Mouse (Mus musculus) CD4-positive helper T cell, adult 2 months (primary cell): ENCODE measurements around the gene 1700029H14Rik.

Experiments used
- DNase-seq: peaks from one replicate; pipeline ENCODE4 v3.0.0-alpha.2; 2012; ENCODE audit warnings: low read depth, missing footprints, low spot score

Gene 1700029H14Rik

DNA sequence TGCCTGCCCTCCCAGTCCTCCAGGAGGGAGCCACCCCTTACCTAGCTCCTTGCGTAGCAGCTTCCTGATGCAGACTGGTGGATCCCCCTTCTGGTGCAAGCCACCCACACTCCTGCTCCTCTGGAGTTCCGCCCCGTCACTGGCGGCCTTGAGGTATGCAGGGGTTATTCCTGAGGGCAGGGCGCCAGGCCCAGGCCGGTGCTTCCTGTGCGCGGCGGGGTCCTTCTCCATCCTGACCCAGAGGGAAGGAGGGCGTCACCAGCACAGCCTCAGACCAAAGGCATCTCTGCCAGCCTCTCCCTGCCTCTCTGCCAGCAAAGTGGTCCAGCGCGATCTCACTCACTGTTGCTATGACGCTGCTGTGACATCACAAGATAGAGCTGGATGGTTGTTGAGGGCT is at the start of gene 1700029H14Rik:
Gene 1700029H14Rik (minus strand): TSS at position 344 of the 400 bp plus-strand sequence.
- DNase-seq, result no peak

DNA sequence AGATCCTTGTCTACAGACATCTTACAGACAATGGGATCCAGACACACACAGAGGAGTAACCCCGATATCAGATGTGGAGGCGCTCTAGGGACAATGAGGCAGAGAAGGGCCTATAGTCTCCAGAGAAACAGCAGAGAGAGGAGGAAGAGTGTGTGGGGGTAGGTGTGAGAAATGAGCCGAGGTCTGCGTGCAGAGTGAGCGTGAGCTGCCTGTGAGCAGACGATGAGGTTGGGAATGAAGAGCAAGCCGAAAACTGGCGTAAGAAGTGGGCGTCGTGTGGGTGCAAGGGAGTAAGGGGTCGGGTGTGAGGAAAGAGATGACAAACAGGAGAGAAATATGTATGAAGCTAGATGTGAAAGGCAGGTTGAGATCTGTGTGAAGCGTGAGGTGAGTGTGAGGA is 49.4 kb upstream of the 1700029H14Rik start:
- no peak for DNase-seq

DNA sequence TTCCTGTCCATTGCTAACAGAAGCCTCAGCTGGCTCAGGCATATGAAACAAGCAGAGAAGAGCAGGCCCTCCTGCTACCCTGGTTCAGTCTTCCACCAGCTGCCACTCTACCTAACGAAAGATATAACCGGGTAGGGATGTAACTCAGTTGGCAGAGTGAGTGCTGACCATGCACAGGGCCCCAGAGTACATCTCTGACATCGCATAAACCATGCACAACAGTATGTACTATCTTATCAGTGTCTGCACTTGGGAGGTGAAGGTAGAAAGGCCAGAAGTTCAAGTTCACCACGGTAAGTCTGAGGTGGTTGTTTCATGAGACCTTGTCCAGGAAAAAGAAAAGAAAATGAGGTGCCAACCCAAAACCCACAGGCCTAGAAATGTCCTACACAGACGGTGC is 47.7 kb upstream of the 1700029H14Rik start:
- no peak for DNase-seq

DNA sequence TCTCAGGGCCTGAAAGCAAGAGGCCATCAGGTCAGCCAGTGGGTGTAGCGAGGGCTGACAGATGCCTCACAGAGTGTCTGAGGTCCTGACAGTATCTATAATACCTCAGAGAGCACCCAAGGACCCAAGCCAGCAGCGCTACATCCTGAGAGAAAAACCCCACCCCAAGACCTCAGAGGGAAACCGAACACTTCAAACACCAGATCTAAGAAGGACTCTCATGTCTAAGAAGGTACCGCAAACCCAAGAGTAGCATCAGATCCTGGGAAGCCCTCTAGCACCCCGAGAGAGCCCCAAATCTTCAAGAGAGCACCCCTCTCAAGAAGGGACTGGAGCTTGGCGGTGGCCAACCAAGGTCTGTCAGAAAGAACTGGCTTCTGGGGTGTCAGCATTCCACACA is 46.7 kb upstream of the 1700029H14Rik start:
- DNase-seq, result peak; percentile 50

DNA sequence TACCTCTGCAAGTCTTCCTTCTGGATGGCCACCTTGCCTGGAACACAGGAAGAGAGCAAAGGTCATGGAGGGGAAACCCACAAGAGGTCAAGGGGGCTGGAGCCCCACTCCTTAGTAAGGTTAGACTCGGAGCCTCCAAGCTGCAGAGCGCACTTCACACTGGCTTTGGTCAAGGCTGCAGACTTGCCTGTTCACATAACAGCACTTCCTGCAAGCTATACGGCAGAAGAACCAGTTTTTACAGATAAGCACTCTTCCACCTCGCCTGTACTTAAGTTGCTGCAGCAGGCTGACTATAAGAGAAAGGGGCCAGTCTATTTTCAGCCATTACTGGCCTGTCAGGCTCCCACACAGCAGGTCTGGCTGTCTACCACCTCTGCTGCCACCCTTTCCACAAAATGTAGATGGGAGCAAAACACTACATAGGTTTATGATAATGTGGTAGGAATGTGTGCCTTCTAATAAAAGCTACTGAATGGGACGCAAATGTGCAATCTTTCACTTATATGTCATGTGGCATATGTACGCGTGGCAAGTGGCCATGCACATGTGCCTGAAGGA is 43.7 kb upstream of the 1700029H14Rik start:
- no peak for DNase-seq

DNA sequence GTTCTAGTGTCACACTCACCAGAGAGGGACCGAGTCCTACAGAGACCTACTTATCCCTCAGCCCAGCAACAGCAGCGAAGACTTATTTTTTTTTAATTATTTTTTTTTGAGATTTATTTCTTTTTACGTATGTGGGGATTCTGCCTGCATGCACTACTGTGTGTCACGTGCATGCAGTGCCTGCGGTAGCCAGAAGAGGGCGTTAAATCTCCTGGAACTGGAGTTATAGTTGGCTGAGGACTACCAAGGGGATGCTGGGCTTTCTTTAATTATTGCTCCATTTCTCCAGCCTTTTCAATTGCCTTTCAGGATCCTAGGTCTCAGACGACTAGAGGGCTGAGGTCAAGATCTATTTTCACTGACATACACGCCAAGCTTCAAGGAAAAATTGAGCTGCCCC is 40.4 kb upstream of the 1700029H14Rik start:
- peak; percentile 56 for DNase-seq

DNA sequence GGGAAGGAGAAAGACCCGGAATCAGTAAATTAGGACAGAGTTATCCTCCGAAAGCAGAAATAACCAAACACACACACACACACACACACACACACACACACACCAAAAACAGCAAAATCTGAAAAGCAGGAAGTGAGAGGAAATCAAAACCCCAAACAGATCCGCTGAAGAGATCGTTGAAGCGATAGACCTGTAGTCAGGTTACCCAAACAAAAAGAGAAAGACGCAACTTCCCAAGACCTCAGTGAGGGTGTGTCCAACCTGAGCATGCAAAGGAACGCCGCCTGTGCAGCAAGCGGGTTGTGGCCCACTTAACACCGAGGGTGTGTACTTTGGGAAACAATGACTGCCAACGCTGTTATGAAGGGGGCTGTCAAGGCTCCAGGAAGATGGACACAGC is 38.9 kb upstream of the 1700029H14Rik start:
- peak; percentile 90 for DNase-seq

DNA sequence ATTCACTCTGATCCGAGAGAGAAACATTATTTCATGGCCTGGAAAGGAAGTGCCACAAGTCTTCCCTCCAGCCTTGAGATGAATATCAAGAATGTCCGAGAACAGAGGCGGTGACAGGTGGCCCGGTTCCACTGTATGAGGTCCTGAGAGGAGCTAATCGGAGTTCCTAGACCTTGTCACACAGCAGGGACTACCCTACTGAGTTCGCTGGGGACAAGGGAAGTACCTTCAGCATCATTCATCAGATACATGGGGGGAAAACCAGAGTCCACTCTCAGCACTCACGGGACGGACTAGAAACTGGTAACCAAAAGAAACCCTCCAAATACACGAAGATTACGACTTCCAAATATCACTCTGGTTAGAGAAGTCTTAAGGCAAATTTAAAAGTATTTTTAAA is 38.5 kb upstream of the 1700029H14Rik start:
- no peak for DNase-seq

DNA sequence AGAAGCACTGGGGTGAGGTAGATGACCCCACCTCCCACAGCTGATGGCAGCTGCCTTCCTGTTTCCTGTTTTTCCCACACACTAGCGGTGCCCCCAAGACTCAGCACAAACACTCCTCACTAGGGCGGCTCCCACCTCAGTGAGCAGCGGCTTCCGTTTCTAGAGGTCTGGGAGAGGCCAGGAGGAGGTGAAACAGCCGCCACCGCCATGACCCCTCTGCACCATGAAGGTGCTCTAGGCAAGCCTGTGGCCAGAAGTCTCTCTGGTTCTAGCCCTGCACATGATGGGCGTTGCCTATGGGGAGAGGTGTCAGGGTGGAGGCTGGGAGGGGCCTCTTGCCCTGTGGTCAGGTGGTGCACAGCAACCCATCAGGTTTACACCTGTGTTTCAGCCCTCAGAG is 37.9 kb upstream of the 1700029H14Rik start:
- DNase-seq, result peak; percentile 90

DNA sequence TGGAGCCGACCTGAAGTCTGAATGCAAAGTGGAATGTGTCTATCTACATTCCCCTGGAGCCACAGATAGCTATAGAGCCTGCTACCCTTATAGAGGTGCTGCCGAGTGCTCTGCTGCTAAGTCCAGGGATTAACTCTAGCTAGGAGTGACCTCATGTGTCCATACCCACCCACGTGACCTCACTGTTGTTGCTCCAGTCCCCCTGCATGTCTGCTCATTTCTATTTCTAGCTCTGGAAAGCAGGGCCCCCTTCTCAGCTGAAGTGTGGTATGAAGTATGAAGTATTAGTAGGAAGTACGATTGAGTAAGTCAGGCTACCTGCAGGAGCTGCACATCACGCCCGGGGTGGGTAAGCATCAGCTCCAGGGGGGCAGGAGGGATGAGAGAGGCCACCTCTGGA is 35.5 kb upstream of the 1700029H14Rik start:
- no peak for DNase-seq

DNA sequence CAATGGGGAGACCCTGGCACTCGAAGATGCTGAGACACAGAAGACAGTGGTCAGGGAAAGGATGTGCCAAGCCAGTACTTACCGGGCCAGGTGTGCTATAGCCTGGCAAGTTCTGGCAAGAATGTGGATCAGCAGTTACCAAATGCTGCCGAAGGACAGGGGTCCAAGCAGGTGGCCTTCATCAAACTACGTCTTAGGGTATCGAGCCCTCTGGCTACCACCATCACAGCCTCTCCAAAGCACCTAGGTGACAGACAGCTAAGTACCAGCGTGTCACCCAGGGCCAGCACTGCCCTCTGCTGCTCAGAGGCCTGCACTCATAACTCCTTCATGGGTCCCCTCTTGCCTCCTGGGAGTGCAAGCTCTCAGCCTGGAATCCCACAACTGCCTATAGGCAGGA is 33.6 kb upstream of the 1700029H14Rik start:
- no peak for DNase-seq

DNA sequence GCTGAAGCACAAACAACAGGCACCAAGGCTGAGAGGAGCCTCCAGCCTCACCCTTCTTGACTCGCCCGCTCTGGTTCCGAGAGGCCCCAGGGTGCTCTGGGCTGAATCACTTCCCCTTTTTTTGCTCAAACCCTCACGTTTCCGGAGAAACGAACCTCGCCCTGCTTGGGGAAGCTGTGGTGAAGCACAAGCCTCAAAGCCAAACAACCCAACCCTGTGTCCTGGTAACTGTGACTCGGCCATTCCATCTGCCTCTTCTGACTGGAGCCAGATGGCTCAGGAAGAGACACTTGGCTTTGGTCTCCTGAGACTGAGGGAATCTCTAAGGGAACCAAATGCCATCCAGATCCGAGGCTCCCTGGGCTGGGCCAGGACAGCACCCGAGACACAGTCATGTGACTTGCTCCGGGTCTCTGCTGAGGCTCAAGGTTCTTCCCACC is 32.6 kb upstream of the 1700029H14Rik start:
- peak; percentile 80 for DNase-seq

DNA sequence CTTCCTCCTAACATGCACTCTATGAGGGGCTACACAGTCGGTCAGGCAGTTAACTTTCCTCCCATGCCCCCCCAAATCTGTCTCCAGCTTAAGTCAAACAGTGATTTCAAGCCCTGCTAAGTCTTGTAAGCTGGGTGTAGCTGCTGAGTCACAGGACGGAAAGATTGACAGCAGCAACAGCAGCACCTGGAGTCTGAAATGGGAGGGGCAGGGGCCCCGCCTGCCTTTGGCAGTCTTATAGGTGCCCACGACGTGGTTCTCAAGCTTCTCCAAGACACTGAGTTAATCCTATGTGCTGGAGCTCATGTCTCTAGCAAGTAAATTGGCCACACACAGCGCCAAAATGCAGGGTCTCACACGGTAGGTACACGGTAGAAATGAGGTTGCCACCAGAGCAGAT is 31.1 kb upstream of the 1700029H14Rik start:
- peak; percentile 56 for DNase-seq

DNA sequence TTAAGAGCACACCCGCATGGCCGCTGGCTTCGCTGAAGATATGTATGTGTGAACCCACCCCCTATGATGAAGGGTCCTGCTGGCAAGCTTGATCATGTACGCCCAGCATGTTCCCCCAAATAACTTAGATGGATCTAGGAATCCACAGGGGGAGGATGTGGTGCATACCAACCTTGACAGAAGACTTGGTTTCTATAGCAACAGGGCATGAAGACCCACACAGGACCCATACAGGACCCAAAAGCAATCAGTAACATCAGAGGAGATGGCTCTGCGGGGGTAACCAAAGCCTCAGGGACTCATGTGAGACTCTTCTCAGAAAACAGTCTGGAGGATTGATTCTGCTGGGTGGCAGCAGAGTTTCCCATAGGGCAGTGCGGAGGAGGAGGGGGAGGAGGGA is 29.0 kb upstream of the 1700029H14Rik start:
- no peak for DNase-seq

DNA sequence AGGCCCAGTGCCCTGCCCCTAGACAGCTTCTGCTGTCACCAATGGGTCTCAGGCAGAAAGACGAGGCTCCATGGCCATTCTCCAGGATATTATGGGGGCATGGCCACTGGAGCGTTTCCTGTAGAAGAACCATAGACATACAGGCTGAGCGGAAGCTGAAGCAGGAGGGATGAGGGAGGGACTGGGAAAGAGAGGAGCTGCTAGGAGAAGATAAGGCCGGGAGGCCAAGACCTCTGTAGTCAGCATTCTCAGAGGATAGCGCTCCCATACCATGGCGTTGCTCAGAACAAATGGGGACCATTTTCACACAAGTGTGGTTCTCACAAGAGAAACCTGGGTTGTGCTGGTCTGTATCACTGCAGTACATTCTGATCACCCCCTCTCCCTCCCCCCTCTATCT is 26.8 kb upstream of the 1700029H14Rik start:
- no peak for DNase-seq

DNA sequence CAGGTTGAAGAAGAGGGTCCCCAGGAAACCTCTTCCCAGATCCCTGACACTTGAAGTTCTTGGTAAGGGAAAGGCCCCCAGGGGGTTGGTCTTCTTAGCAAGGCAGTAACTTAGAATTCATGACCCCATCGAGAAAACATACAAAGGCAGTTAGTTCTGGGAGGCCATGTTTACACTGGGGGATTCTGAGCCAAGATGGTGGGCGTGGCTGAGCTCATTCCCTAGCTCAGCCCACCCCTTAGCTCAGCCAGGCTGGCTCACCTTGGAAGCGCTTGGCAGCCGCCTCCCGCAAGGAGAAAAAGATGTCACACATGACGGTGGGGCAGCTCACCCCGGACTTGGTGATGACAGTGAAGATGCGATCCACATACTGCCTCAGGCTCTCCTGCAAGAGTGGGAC is 22.4 kb upstream of the 1700029H14Rik start:
- DNase-seq, result no peak

DNA sequence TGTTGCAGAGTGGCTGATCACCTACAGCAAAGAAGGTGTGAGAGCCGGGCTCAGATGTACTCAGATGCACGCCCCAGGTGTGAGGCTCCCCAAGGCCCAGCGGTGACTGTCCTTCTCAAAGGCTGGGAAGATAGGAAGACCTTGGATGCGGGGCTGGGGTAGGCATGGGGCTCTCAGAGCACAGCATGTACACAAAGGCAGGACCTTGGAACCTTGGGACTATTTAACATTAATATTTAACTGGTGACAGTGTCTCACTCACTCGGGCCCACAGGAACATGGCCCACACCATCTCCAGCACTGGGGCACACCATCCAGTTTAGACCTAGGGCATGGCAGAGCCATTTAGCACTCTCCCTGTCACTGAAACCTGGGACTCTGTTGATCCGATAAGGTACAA is 15.6 kb upstream of the 1700029H14Rik start:
- no peak for DNase-seq

DNA sequence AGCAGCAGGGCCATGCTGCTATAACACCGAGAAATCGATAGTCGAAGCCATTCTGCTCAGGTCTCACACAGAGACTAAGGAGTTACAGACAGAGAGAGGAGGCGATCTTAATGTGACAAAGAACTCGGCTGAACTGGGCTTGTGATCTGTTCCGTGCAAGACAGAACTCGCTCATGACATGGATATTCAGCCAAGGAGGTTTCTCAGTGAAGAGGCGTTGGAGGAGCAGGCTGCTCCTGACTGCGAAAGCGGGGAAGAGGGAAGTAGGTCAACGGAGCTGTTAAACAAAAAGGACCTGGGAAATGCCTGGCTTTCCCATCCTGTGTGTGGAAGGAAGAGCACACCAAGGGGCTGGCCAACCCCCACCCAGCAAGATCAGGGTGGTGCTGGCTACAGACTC is 9.7 kb upstream of the 1700029H14Rik start:
- DNase-seq, result no peak

DNA sequence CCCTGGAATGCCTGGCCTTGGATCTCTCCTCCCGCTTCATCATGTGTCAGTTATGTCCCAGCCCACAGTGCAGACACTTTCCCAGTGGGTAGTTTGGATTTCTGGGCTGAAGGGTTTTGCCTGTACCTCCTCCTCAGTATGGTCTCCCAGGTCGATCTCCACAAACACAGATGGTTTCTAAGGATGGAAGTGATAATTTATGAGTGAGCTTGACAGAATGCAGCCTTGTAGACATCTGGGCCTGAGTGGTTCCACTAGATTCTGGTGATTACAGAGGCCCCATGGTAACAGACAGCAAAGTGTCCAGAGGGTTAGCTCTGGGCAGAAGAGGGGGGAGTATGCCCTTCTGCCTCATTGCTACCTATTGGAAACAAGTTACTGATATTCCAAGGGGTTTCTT is 4.7 kb downstream of the 1700029H14Rik start:
- no peak for DNase-seq

DNA sequence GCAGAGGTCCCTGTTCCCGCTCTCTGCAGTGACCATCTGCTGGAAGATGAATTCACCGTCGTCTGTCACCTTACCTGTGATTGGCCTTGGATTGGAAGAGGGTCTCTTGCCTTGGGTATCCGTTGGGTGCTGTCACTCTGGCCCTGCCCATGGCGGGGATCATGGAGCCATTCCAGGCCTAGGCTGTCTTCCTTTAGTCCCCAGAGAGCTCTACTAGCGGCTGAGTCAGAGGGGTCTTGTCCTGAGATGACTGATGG is 10.8 kb downstream of the 1700029H14Rik start:
- DNase-seq, result no peak

DNA sequence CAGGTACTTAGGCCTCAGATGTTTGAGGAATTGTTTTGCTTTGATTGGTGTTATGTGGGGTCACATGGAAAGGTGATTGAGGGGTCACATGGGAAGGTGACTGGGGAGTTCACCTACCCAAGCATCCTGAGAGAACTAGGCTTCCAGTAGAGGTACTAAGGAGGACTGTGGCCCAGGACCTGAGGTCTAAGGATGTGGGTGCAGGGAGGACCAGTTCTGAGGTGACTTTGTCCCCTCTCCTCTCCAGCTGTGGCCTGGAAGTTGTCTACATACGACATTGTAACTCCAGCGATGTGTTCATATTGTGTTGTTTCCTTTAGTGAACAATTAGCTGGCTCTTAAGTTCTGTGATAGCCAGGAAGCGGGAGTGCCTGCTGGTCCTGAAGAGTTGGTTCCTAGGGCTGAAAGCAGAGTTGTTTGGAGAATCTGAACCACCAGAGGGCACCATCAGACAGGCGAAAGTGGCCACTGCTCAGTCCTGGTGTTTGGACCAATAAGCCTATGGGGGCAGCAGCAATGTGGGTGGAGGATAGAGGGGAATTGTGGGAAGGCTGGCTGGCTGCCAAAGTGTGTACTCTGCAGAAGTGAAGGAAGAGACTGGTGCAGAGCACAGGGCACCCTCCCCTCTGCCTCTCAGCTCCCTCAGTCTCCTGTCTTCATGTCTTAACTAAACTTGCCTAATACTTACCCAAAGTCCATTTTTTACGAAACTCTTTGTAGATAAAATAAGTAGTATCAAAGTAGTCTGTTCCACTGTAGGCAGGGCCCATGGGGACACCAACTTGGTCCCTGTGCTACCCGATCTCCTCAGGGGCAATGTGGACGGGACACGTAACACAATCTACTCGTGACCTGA is 11.3 kb downstream of the 1700029H14Rik start:
- peak; percentile 75 for DNase-seq

DNA sequence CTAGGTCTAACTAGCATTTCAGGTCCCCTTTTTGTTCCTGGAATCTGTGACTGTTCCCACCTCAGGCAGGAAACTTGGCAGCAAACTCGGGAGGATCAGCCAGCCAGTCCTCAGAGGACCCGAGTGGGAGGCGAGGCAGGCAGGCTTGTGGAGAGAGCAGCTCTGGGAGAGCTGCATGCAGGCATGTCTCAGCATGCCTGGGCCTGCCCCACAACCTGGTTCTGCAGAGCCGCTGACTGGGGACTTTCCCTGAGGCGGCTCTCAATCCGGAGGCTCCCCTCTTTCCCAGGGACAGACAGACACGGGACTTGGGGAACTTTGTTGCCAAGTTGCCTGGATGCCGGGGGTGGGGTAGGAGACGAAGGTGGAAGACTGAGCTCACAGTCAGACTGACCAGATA is 13.4 kb downstream of the 1700029H14Rik start:
- DNase-seq, result no peak

DNA sequence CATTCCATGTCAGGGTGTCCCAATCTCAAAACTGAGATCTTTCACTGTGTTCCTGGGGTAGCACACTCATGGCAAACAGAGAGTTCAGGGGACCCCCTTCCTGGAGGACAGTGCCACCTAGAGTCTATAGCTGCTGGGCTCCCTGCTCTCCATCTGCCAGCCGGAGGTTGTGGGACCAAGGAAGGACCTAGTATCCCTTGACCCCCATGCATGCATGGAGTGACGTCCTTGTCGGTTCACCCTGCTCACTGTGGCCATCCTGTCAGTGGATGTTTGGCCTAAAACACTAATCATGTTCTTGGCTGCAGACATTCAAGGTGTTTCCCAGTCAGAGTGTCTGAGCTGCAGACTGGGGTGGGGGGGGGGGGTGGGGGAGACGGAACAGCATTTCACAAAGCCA is 14.0 kb downstream of the 1700029H14Rik start:
- no peak for DNase-seq

DNA sequence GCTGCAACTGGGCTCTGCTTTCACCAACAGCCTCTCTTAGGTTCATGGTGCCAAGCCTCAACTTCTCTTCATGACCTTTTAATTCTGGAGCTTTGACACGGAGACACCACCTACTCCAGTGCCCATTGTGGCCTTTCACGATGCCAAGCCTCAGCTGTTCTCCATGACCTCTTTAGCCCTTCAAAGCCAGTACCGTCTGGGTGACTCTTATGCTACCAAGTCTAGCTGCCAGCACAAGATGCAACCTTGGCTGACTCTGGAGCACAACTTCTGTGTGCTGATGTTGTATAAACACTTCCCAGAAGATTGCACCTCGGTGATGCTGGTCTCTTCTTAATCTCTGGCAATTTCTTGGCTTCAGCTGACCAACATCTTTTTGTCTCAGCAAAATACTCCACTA is 15.8 kb downstream of the 1700029H14Rik start:
- no peak for DNase-seq
